Mouse (Mus musculus) lung, postnatal 4 days (tissue): ENCODE data around the gene Poldip3.

Experiments
- DNase-seq, 2 experiments: peaks; one replicate each; pipeline ENCODE4 v3.0.0; 2021

The Poldip3 gene

GRCm38 (mm10) chr15:83083530-83083929 is 65.7 kb downstream of the Poldip3 start:
- no peak for DNase-seq
